Mouse (Mus musculus) MEL (cell line): ENCODE measurements at regions not wholly inside any gene's neighbourhood (a gene's known extent, or its start where the extent isn't known, plus 50 kb on each side); places are given as distances from the start of the nearest gene placed in this dataset.
"Not testable (repeated sequence)": the region's sequence is repeated elsewhere in the genome, so short reads cannot be mapped to it uniquely, and the experiment has no call there.

Experiments used
- DNase-seq: peaks from one replicate; pipeline ENCODE4 v3.0.0; 2011; ENCODE audit warnings: low read depth, low spot score
- H3K27ac ChIP-seq: 2 replicates; pipeline ENCODE4 v1.5.1; 2012; ENCODE audit warnings: low read depth, mild to moderate bottlenecking, control low read depth, low read length, moderate library complexity; ENCODE audit not compliant: control insufficient read depth
- H3K27me3 ChIP-seq, 2 experiments: fragments of 150-350 bp in 1 of 2; sonication (generic) in 1 of 2; 2 replicates each; pipeline ENCODE4 v1.6.1; 2012; ENCODE audit warnings: low read length in 2 of 2, mild to moderate bottlenecking in 2 of 2, improper control_type of control experiment in 1 of 2, moderate library complexity in 1 of 2; ENCODE audit not compliant: insufficient read depth in 2 of 2, control insufficient read depth in 1 of 2
- H3K36me3 ChIP-seq, 2 experiments: 2 replicates each; pipeline ENCODE4 v1.6.1; 2012 to 2014; ENCODE audit warnings: low read length in 2 of 2, improper control_type of control experiment in 1 of 2, inconsistent platforms in 1 of 2, mild to moderate bottlenecking in 1 of 2; ENCODE audit not compliant: insufficient read depth in 2 of 2, control insufficient read depth in 1 of 2
- H3K4me1 ChIP-seq, 2 experiments: fragments of 150-350 bp in 1 of 2; sonication (generic) in 1 of 2; 2 replicates each; pipeline ENCODE4 v1.6.1; 2012; ENCODE audit warnings: low read length in 2 of 2, improper control_type of control experiment in 1 of 2, mild to moderate bottlenecking in 1 of 2; ENCODE audit not compliant: insufficient read depth in 2 of 2, control insufficient read depth in 1 of 2
- H3K4me3 ChIP-seq, 2 experiments: fragments of 150-350 bp in 1 of 2; sonication (generic) in 1 of 2; 2 replicates each; pipeline ENCODE4 v1.5.1; 2012; ENCODE audit warnings: low read depth in 2 of 2, low read length in 2 of 2, mild to moderate bottlenecking in 2 of 2, moderate library complexity in 2 of 2, control low read depth in 1 of 2, improper control_type of control experiment in 1 of 2; ENCODE audit not compliant: control insufficient read depth in 1 of 2, insufficient read depth in 1 of 2
- H3K79me2 ChIP-seq: 2 replicates; pipeline ENCODE4 v1.6.1; 2012; ENCODE audit warnings: mild to moderate bottlenecking, low read length, moderate library complexity; ENCODE audit not compliant: control insufficient read depth, poor library complexity, insufficient read depth
- H3K9ac ChIP-seq: 2 replicates; pipeline ENCODE4 v1.6.1; 2012; ENCODE audit warnings: low read depth, mild to moderate bottlenecking, control low read depth, low read length, moderate library complexity; ENCODE audit not compliant: control insufficient read depth, poor library complexity, severe bottlenecking
- H3K9me3 ChIP-seq: fragments of 150-350 bp; sonication (generic); replicated peaks from 2 replicates; pipeline ENCODE4 v1.6.1; 2012; ENCODE audit warnings: mild to moderate bottlenecking, low read length, improper control_type of control experiment, moderate library complexity; ENCODE audit not compliant: insufficient read depth
- BHLHE40 ChIP-seq: IDR thresholded peaks from 2 replicates; pipeline ENCODE4 v1.6.1; 2012; ENCODE audit warnings: low read depth, mild to moderate bottlenecking, inconsistent platforms, low read length, improper control_type of control experiment, borderline replicate concordance
- CHD2 ChIP-seq: IDR thresholded peaks from 2 replicates; pipeline ENCODE4 v1.6.1; 2011; ENCODE audit warnings: low read length, improper control_type of control experiment
- ELF1 ChIP-seq: IDR thresholded peaks from 2 replicates; pipeline ENCODE4 v1.6.1; 2014; ENCODE audit warnings: low read depth, mild to moderate bottlenecking, inconsistent platforms, low read length, improper control_type of control experiment, moderate library complexity
- ETS1 ChIP-seq: IDR thresholded peaks from 2 replicates; pipeline ENCODE4 v1.6.1; 2012; ENCODE audit warnings: low read depth, mild to moderate bottlenecking, inconsistent platforms, low read length, improper control_type of control experiment, moderate library complexity
- GATA1 ChIP-seq: IDR thresholded peaks from 2 replicates; pipeline ENCODE4 v1.6.1; 2011; ENCODE audit warnings: low read depth, low read length, improper control_type of control experiment
- HCFC1 ChIP-seq: IDR thresholded peaks from 2 replicates; pipeline ENCODE4 v1.6.1; 2012; ENCODE audit warnings: low read depth, mild to moderate bottlenecking, inconsistent platforms, low read length, improper control_type of control experiment, moderate library complexity
- JUND ChIP-seq: IDR thresholded peaks from 2 replicates; pipeline ENCODE4 v1.6.1; 2011; ENCODE audit warnings: low read depth, mild to moderate bottlenecking, improper control_type of control experiment, low read length
- MYB ChIP-seq: IDR thresholded peaks from 2 replicates; pipeline ENCODE4 v1.6.1; 2011; ENCODE audit warnings: mild to moderate bottlenecking, low read depth, low read length, improper control_type of control experiment
- TBP ChIP-seq: IDR thresholded peaks from 2 replicates; pipeline ENCODE4 v1.8.0; 2011; ENCODE audit warnings: low read depth, low read length, improper control_type of control experiment
- UBTF ChIP-seq: IDR thresholded peaks from 2 replicates; pipeline ENCODE4 v1.6.1; 2012; ENCODE audit warnings: low read depth, mild to moderate bottlenecking, inconsistent platforms, low read length, improper control_type of control experiment, moderate library complexity, borderline replicate concordance; ENCODE audit not compliant: insufficient read depth
- USF1 ChIP-seq: IDR thresholded peaks from 2 replicates; pipeline ENCODE4 v1.6.1; 2014; ENCODE audit warnings: low read depth, mild to moderate bottlenecking, inconsistent platforms, low read length, improper control_type of control experiment, moderate library complexity
- ZC3H11A ChIP-seq: IDR thresholded peaks from 2 replicates; pipeline ENCODE4 v1.6.1; 2012; ENCODE audit warnings: low read depth, mild to moderate bottlenecking, inconsistent platforms, low read length, improper control_type of control experiment
- ZKSCAN1 ChIP-seq: IDR thresholded peaks from 2 replicates; pipeline ENCODE4 v1.6.1; 2012; ENCODE audit warnings: low read depth, mild to moderate bottlenecking, inconsistent platforms, low read length, improper control_type of control experiment, moderate library complexity
- ZMIZ1 ChIP-seq: IDR thresholded peaks from 2 replicates; pipeline ENCODE4 v1.6.1; 2012; ENCODE audit warnings: low read depth, mild to moderate bottlenecking, inconsistent platforms, low read length, improper control_type of control experiment, moderate library complexity
- ZNF384 ChIP-seq: IDR thresholded peaks from 2 replicates; pipeline ENCODE4 v1.6.1; 2012; ENCODE audit warnings: low read depth, mild to moderate bottlenecking, inconsistent platforms, low read length, improper control_type of control experiment

- H3K27me3 ChIP-seq, result no peaks in the 10 kb centered on the region
- H3K4me1 ChIP-seq, result no peaks in the 10 kb centered on the region
- H3K36me3 ChIP-seq, result no peaks in the 10 kb centered on the region
- H3K4me3 ChIP-seq, result no peak overlapping the region
- H3K9ac ChIP-seq, result no peak overlapping the region
- no peaks in the 10 kb centered on the region for H3K9me3 ChIP-seq
- no peak for TF ChIP-seq USF1
- H3K79me2 ChIP-seq, result no peaks in the 10 kb centered on the region
- no peak overlapping the region for H3K27ac ChIP-seq
- DNase-seq, result no peak
These were observed 464.9 kb downstream of the Inhba start for GRCm38 (mm10) chr13:16476515-16476914.

GRCm38 (mm10) chr13:16487292-16487691 lies 475.6 kb downstream of the Inhba start:
- Histone ChIP-seq H3K9me3 (no peaks in the 10 kb centered on the region), H3K27me3 (no peaks in the 10 kb centered on the region), H3K4me3 (no peak overlapping the region), H3K36me3 (no peaks in the 10 kb centered on the region), H3K9ac (no peak overlapping the region), H3K4me1 (no peaks in the 10 kb centered on the region), H3K79me2 (no peaks in the 10 kb centered on the region), H3K27ac (no peak overlapping the region)
- TF ChIP-seq USF1, result no peak
- no peak for TF ChIP-seq ZC3H11A
- TF ChIP-seq ZMIZ1, result no peak
- no peak for TF ChIP-seq UBTF
- TF ChIP-seq MYB, result no peak
- no peak for TF ChIP-seq HCFC1
- TF ChIP-seq TBP, result no peak
- no peak for TF ChIP-seq BHLHE40
- TF ChIP-seq JUND, result no peak
- no peak for TF ChIP-seq GATA1
- DNase-seq, result no peak

DNA sequence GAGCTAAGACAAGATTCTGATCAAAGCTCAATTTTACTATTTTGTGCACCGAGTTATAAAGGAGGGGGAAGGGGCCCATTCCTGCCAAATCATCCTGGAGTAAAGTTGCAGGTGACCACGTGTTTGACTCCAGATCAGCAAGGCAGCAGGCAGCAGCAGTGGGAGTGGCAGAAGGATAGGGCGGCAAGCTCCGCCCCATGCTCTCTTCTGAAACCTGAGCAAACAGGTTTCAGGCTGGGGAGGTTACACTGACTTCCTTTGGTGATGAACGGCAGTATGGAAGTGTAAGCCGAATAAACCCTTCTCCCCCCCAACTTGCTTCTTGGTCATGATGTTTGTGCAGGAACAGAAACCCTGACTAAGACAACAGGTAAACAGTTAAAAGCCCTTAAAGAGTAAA lies 479.0 kb downstream of the Inhba start:
- not testable (repeated sequence) for H3K4me3 ChIP-seq, H3K27ac ChIP-seq, H3K36me3 ChIP-seq, H3K79me2 ChIP-seq, DNase-seq, H3K9ac ChIP-seq, H3K27me3 ChIP-seq, H3K4me1 ChIP-seq, H3K9me3 ChIP-seq

- Histone ChIP-seq H3K9ac (no peak overlapping the region), H3K36me3 (no peaks in the 10 kb centered on the region), H3K4me3 (no peak overlapping the region), H3K9me3 (no peaks in the 10 kb centered on the region), H3K79me2 (no peaks in the 10 kb centered on the region), H3K27me3 (no peaks in the 10 kb centered on the region), H3K27ac (no peak overlapping the region), H3K4me1 (no peaks in the 10 kb centered on the region)
- DNase-seq, result no peak
- TF ChIP-seq ELF1 (no peak), ZNF384 (no peak), CHD2 (no peak), USF1 (no peak), ETS1 (no peak), ZKSCAN1 (no peak)
These were observed 486.4 kb downstream of the Inhba start for GRCm38 (mm10) chr13:16498052-16498451.
